Mouse (Mus musculus) kidney, embryonic 15.5 days (tissue): ENCODE measurements around the gene Arf1. TPM values are rescaled to one million over a fixed set of nuclear protein-coding genes. Genes with fewer than 3 reads are reported as not detected.

Source experiments
- ATAC-seq: fragments of 200-750 bp; cut with Nextera tagmentation; replicated peaks from 2 replicates; pipeline ENCODE4 v1.8.0; 2017; ENCODE audit warnings: moderate TSS enrichment; ENCODE audit not compliant: low FRiP score
- H3K27ac ChIP-seq: fragments of 300-500 bp; sonication (generic); 2 replicates; pipeline ENCODE4 v1.5.1; 2015; ENCODE audit warnings: mild to moderate bottlenecking, inconsistent platforms
- H3K27me3 ChIP-seq: fragments of 300-500 bp; sonication (generic); 2 replicates; pipeline ENCODE4 v1.6.1; 2015; ENCODE audit warnings: inconsistent platforms
- H3K36me3 ChIP-seq: fragments of 300-500 bp; sonication (generic); 2 replicates; pipeline ENCODE4 v1.6.1; 2015; ENCODE audit warnings: inconsistent platforms
- H3K4me1 ChIP-seq: fragments of 300-500 bp; sonication (generic); 2 replicates; pipeline ENCODE4 v1.6.1; 2015; ENCODE audit warnings: inconsistent platforms
- H3K4me2 ChIP-seq: fragments of 300-500 bp; sonication (generic); 2 replicates; pipeline ENCODE4 v1.6.1; 2015; ENCODE audit warnings: moderate library complexity, mild to moderate bottlenecking, inconsistent platforms
- H3K4me3 ChIP-seq: fragments of 300-500 bp; sonication (generic); replicated peaks from 2 replicates; pipeline ENCODE4 v1.5.1; 2015; ENCODE audit warnings: mild to moderate bottlenecking, inconsistent platforms
- H3K9ac ChIP-seq: fragments of 300-500 bp; sonication (generic); 2 replicates; pipeline ENCODE4 v1.6.1; 2015; ENCODE audit warnings: mild to moderate bottlenecking, inconsistent platforms
- H3K9me3 ChIP-seq: fragments of 300-500 bp; sonication (generic); replicated peaks from 2 replicates; pipeline ENCODE4 v1.6.1; 2016; ENCODE audit warnings: inconsistent platforms
- WGBS: fragments of 180-500 bp; shearing (Covaris S2); methylation state at CpG from one replicate; pipeline ENCODE4 v1.1.7; 2015; ENCODE audit warnings: mixed read lengths; 5-methylcytosine and 5-hydroxymethylcytosine counted together
- polyA plus RNA-seq: library from polyadenylated mRNA; unstranded; fragments of >200 nt; fragmentation: Nextera tagmentation; extraction: Ambion mirVana; gene quantifications from 2 replicates; pipeline ENCODE4 v1.2.1, GENCODE M21; 2015

Gene Arf1
- polyA plus RNA-seq, 1 experiment from 2014 or later, result 709 TPM

- Histone ChIP-seq H3K27me3 (peaks cover 40% of the 10 kb centered on the region), H3K36me3 (no peaks in the 10 kb centered on the region), H3K27ac (no peak overlapping the region), H3K4me1 (peaks cover 4% of the 10 kb centered on the region; the same call in 1 of the 2 replicates), H3K9me3 (no peaks in the 10 kb centered on the region), H3K9ac (no peak overlapping the region), H3K4me2 (no peak overlapping the region), H3K4me3 (no peak overlapping the region)
- ATAC-seq, result no peak
- 8% methylated on average over 6 of the region's 6 CpGs for WGBS
Observed at GRCm38 (mm10) chr11:59243856-59244255, 15.8 kb upstream of the Arf1 start.

- no peak overlapping the region for H3K4me2 ChIP-seq
- ATAC-seq, result no peak
- H3K27me3 ChIP-seq, result peaks cover 38% of the 10 kb centered on the region
- no peak overlapping the region for H3K9ac ChIP-seq
- H3K36me3 ChIP-seq, result no peaks in the 10 kb centered on the region
- no peaks in the 10 kb centered on the region for H3K9me3 ChIP-seq
- WGBS, result 8% methylated on average over 3 of the region's 3 CpGs
- H3K4me1 ChIP-seq, result peaks cover 15% of the 10 kb centered on the region; the same call in 1 of the 2 replicates
- H3K27ac ChIP-seq, result no peak overlapping the region
- no peak overlapping the region for H3K4me3 ChIP-seq
Observed at GRCm38 (mm10) chr11:59241841-59242240, 13.8 kb upstream of the Arf1 start.

- 78% methylated on average over 4 of the region's 4 CpGs for WGBS
- ATAC-seq, result no peak
- H3K4me2 ChIP-seq, result no peak overlapping the region
- no peak overlapping the region for H3K27ac ChIP-seq
- peaks cover 15% of the 10 kb centered on the region; the same call in 1 of the 2 replicates for H3K4me1 ChIP-seq
- H3K4me3 ChIP-seq, result no peak overlapping the region
- no peaks in the 10 kb centered on the region for H3K9me3 ChIP-seq
- no peaks in the 10 kb centered on the region for H3K36me3 ChIP-seq
- H3K27me3 ChIP-seq, result peaks cover 33% of the 10 kb centered on the region
- H3K9ac ChIP-seq, result no peak overlapping the region
Observed at GRCm38 (mm10) chr11:59239796-59240195, 11.7 kb upstream of the Arf1 start.

GRCm38 (mm10) chr11:59239428-59239785, 11.3 kb upstream of the Arf1 start:
- WGBS, result 51% methylated on average over 4 of the region's 4 CpGs
- Histone ChIP-seq H3K27ac (no peak overlapping the region), H3K9me3 (no peaks in the 10 kb centered on the region), H3K36me3 (no peaks in the 10 kb centered on the region), H3K4me1 (peaks cover 15% of the 10 kb centered on the region; the same call in 1 of the 2 replicates), H3K4me2 (no peak overlapping the region), H3K9ac (no peak overlapping the region), H3K4me3 (no peak overlapping the region), H3K27me3 (peaks cover 33% of the 10 kb centered on the region)
- no peak for ATAC-seq

GRCm38 (mm10) chr11:59238525-59239427, 10.7 kb upstream of the Arf1 start:
- H3K9me3 ChIP-seq, result no peaks in the 10 kb centered on the region
- no peak overlapping the region for H3K27ac ChIP-seq
- peaks cover 33% of the 10 kb centered on the region for H3K27me3 ChIP-seq
- H3K4me2 ChIP-seq, result no peak overlapping the region
- 4% methylated on average over 15 of the region's 15 CpGs for WGBS
- H3K36me3 ChIP-seq, result no peaks in the 10 kb centered on the region
- peaks cover 15% of the 10 kb centered on the region; the same call in 1 of the 2 replicates for H3K4me1 ChIP-seq
- peak; percentile 82 for ATAC-seq
- no peak overlapping the region for H3K4me3 ChIP-seq
- H3K9ac ChIP-seq, result no peak overlapping the region

- no peak overlapping the region for H3K27ac ChIP-seq
- 76% methylated on average over 2 of the region's 2 CpGs for WGBS
- peaks cover 12% of the 10 kb centered on the region for H3K4me1 ChIP-seq
- H3K4me2 ChIP-seq, result no peak overlapping the region
- no peaks in the 10 kb centered on the region for H3K36me3 ChIP-seq
- no peaks in the 10 kb centered on the region for H3K9me3 ChIP-seq
- no peaks in the 10 kb centered on the region for H3K27me3 ChIP-seq
- no peak overlapping the region for H3K4me3 ChIP-seq
- H3K9ac ChIP-seq, result no peak overlapping the region
- ATAC-seq, result no peak
Observed at GRCm38 (mm10) chr11:59232797-59233196, 4.7 kb upstream of the Arf1 start.

- Histone ChIP-seq H3K4me1 (peaks cover 25% of the 10 kb centered on the region), H3K4me3 (no peak overlapping the region), H3K36me3 (no peaks in the 10 kb centered on the region), H3K9me3 (no peaks in the 10 kb centered on the region), H3K9ac (no peak overlapping the region), H3K27me3 (no peaks in the 10 kb centered on the region), H3K27ac (no peak overlapping the region), H3K4me2 (no peak overlapping the region)
- 13% methylated on average over 7 of the region's 7 CpGs for WGBS
- no peak for ATAC-seq
Observed at GRCm38 (mm10) chr11:59230144-59230760, 2.2 kb upstream of the Arf1 start.

- Histone ChIP-seq H3K36me3 (peaks cover 11% of the 10 kb centered on the region), H3K4me1 (peaks cover 42% of the 10 kb centered on the region), H3K4me2 (peak overlapping the region; percentile 72), H3K27ac (peak overlapping the region; percentile 98), H3K9ac (peak overlapping the region; percentile 100), H3K27me3 (no peaks in the 10 kb centered on the region), H3K9me3 (no peaks in the 10 kb centered on the region), H3K4me3 (peak overlapping the region; percentile 96)
- under 1% methylated on average over 47 of the region's 51 CpGs for WGBS
- ATAC-seq, result peak; percentile 84
Observed at GRCm38 (mm10) chr11:59227604-59228121, 407 bp downstream of the Arf1 start.

GRCm38 (mm10) chr11:59226787-59227603, 1.1 kb downstream of the Arf1 start:
- peak overlapping the region; percentile 100 for H3K9ac ChIP-seq
- H3K4me3 ChIP-seq, result peak overlapping the region; percentile 96
- H3K36me3 ChIP-seq, result peaks cover 11% of the 10 kb centered on the region
- H3K9me3 ChIP-seq, result no peaks in the 10 kb centered on the region
- no peak for ATAC-seq
- peaks cover 47% of the 10 kb centered on the region for H3K4me1 ChIP-seq
- peak overlapping the region; percentile 98 for H3K27ac ChIP-seq
- peak overlapping the region; percentile 72 for H3K4me2 ChIP-seq
- no peaks in the 10 kb centered on the region for H3K27me3 ChIP-seq
- 3% methylated on average over 21 of the region's 21 CpGs for WGBS

- no peak for ATAC-seq
- 29% methylated on average over 3 of the region's 3 CpGs for WGBS
Observed at GRCm38 (mm10) chr11:59226251-59226650, 1.8 kb downstream of the Arf1 start.

GRCm38 (mm10) chr11:59225167-59225566, 2.9 kb downstream of the Arf1 start:
- peak overlapping the region; percentile 72 for H3K4me2 ChIP-seq
- H3K4me1 ChIP-seq, result peaks cover 58% of the 10 kb centered on the region
- no peak for ATAC-seq
- no peaks in the 10 kb centered on the region for H3K9me3 ChIP-seq
- H3K4me3 ChIP-seq, result peak overlapping the region; percentile 5; the same call in 1 of the 2 replicates
- no peaks in the 10 kb centered on the region for H3K27me3 ChIP-seq
- peaks cover 15% of the 10 kb centered on the region for H3K36me3 ChIP-seq
- H3K9ac ChIP-seq, result no peak overlapping the region
- H3K27ac ChIP-seq, result no peak overlapping the region
- 66% methylated on average over 2 of the region's 2 CpGs for WGBS

More at GRCm38 (mm10) chr11:59226251-59226650, 1.8 kb downstream of the Arf1 start:
- Histone ChIP-seq H3K4me3 (peak overlapping the region; percentile 96), H3K4me2 (peak overlapping the region; percentile 72), H3K4me1 (peaks cover 48% of the 10 kb centered on the region), H3K27ac (0 out of 2 replicates have a peak overlapping the region, but pooled peaks have one; percentile 33), H3K36me3 (peaks cover 11% of the 10 kb centered on the region), H3K9me3 (no peaks in the 10 kb centered on the region), H3K9ac (peak overlapping the region; percentile 100; the same call in 1 of the 2 replicates), H3K27me3 (no peaks in the 10 kb centered on the region)
